Mouse (Mus musculus) C2C12 (cell line): ENCODE measurements around the gene Oxsr1.

Source experiments
- CTCF ChIP-seq: IDR thresholded peaks from one replicate; pipeline ENCODE4 v1.5.1; 2011; ENCODE audit not compliant: control insufficient read depth, insufficient read depth, insufficient read length
- MAX ChIP-seq: IDR thresholded peaks from one replicate; pipeline ENCODE4 v1.6.1; 2011; ENCODE audit warnings: mild to moderate bottlenecking, control low read depth
- MYOG ChIP-seq: IDR thresholded peaks from one replicate; pipeline ENCODE4 v1.6.1; 2011; ENCODE audit not compliant: control insufficient read depth, insufficient read length; ENCODE audit errors: extremely low read depth
- USF1 ChIP-seq: IDR thresholded peaks from one replicate; pipeline ENCODE4 v1.6.1; 2011; ENCODE audit warnings: low read depth, mild to moderate bottlenecking, control low read depth, moderate library complexity

- TF ChIP-seq CTCF (no peak), USF1 (no peak), MAX (no peak), MYOG (no peak)
Observed at GRCm38 (mm10) chr9:119206666-119207065, 115.6 kb downstream of the Oxsr1 start.
